Mouse (Mus musculus) mouse embryonic stem cell (cell line): Measurements from ENCODE around the gene Pmm1.

ENCODE experiments used
- in situ Hi-C, 2 experiments: fragments of 300-500 bp; cut with MboI; formaldehyde crosslinking; loops; 1 replicate in 1 of 2; 3 replicates in 1 of 2; pipeline ENCODE4 v1.14.3; 2019 to 2020; ENCODE audit warnings: low sequenced_read_pairs in 2 of 2, low pct_unique_long_range_greater_than_20kb in 1 of 2, mixed read lengths in 1 of 2; ENCODE audit not compliant: unreplicated experiment in 1 of 2

Pmm1 gene

GRCm38 (mm10) chr15:81908767-81909166 lies 52.0 kb downstream of the Pmm1 start:
- in situ Hi-C loops, result loop anchor here (5.0 kb wide), 1 partner anchor 76 kb away; no protein-coding TSS in a partner anchor

- in situ Hi-C loops, result loop anchor here (5.0 kb wide), 1 partner anchor 76 kb away; no protein-coding TSS in a partner anchor
Measured at GRCm38 (mm10) chr15:81907953-81908352, 52.8 kb downstream of the Pmm1 start.

- in situ Hi-C loops, result loop anchor here (5.0 kb wide), 1 partner anchor 73 kb away; no protein-coding TSS in a partner anchor
Measured at GRCm38 (mm10) chr15:81904939-81905338, 55.8 kb downstream of the Pmm1 start.
